Mouse (Mus musculus) frontal cortex, postnatal 25 days (tissue): ENCODE measurements at regions not wholly inside any gene's neighbourhood (a gene's known extent, or its start where the extent isn't known, plus 50 kb on each side); places are given as distances from the start of the nearest gene placed in this dataset.
A peak's percentile ranks its signal among the peaks of the same experiment; 100 is the strongest.

Source experiments
- DNase-seq, 2 experiments: peaks; one replicate each; pipeline ENCODE4 v3.0.0; 2022; ENCODE audit warnings: low spot score in 2 of 2

DNA sequence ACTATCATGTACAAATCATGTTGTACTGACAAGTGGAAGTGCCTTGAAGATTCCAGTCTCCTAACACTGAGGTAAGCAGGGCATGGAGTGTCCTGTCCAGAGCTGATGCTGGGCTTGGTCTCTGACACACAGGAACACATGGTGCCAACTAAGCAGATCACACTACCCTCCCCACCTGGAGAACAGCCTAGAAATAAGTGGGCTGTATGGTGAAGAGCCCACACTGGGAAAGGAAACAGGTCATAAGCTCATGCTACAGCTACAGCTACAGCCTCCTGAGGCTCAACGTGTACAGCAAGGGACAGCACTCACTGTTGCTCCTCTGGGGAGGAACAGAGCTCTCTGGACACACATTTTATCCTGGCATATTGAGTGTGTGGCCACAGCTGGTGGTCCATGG lies 89.8 kb upstream of the Atp1a1 start:
- DNase-seq, result no peak

- no peak for DNase-seq
Observed at GRCm38 (mm10) chr3:101691937-101692604, 87.6 kb upstream of the Atp1a1 start.

DNA sequence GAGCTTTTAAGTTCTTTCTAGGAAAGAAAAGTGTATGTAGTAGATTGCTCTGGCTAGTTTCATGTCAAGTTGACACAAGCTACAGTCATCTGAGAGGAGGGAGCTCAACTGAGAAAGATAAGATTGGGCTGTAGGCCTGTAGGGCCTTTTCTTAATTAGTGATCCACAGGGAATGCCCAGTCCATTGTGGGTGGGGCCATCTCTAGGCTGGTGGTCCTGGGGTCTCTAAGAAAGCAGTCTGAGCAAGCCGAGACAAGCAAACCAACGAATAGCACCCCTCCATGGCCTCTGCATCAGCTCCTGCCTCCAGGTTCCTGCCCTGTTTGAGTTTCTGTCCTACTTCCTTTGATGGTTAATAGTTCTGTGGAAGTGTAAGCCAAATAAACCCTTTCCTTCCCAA lies 86.3 kb upstream of the Atp1a1 start:
- DNase-seq, result no peak

- DNase-seq, result no peak
Observed at GRCm38 (mm10) chr3:101690222-101690621, 85.7 kb upstream of the Atp1a1 start.

GRCm38 (mm10) chr3:101685203-101685602 lies 80.7 kb upstream of the Atp1a1 start:
- DNase-seq, result no peak

- DNase-seq, result no peak
Observed at GRCm38 (mm10) chr3:101672943-101673342, 68.5 kb upstream of the Atp1a1 start.

DNA sequence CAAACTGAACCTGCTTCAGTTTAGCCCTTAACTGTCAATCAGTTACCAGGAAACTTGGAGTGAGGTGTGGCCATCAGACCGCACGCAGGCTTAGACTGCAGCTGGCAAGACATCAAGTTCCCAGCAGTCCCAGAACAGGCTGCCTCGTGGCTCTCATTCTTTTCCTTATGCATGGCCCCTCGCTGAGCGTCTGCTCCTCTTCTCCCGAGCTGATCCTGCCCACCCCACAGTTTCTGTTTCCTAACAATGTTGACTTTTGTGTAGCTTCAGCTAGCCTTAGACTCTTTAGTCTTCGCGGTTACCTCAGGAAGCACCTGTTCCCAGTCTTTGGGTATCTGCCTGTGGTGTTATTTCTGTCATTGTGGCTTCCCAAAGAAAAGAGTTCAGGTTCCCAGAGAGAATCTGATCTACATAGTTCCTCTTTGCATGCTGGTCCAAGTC lies 66.1 kb upstream of the Atp1a1 start:
- no peak for DNase-seq

GRCm38 (mm10) chr3:101669743-101670142 lies 65.3 kb upstream of the Atp1a1 start:
- DNase-seq, result no peak

- DNase-seq, result no peak
Observed at GRCm38 (mm10) chr3:101667767-101668387, 63.4 kb upstream of the Atp1a1 start.

- DNase-seq, result no peak
Observed at GRCm38 (mm10) chr3:101667186-101667585, 62.7 kb upstream of the Atp1a1 start.

DNA sequence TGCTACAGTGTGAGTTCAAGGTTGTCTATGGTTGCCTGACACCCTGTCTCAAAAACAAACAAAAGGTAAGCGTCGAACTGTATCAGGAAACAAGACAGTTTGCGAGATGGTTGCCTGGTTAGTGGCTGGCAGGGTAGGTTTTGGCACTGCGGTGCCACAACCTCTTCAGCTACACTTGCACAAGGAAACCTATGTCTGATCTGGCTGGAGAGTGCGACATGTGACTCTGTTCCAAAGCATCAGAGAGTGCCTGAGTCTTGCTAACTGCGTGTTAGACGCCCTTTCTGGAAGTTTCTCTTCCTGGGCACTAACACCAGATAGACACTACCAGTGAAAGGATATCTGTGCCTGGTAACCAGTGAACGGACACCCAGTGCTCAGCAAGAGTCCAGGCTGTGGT lies 62.1 kb upstream of the Atp1a1 start:
- no peak for DNase-seq

GRCm38 (mm10) chr3:101661184-101661992 lies 56.9 kb upstream of the Atp1a1 start:
- no peak for DNase-seq

DNA sequence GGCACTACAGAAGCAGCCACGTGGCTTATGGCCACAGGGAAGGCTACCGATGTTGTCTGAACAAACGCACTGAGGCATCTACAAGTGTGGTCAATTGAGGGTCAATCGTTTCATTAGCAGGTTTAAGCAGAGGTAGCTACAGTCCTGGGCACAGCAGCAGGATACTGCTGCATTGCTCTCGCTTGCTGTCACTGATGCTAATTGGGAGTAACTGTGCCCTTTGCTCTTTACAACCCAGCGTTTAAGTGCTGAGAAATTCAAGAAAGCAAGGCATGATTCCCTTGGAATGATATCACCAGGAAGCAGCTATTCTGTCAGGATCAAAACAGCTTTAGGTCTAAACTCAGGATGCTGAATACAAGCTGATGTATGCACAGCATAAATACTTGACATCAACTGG lies 56.2 kb upstream of the Atp1a1 start:
- DNase-seq, result no peak

DNA sequence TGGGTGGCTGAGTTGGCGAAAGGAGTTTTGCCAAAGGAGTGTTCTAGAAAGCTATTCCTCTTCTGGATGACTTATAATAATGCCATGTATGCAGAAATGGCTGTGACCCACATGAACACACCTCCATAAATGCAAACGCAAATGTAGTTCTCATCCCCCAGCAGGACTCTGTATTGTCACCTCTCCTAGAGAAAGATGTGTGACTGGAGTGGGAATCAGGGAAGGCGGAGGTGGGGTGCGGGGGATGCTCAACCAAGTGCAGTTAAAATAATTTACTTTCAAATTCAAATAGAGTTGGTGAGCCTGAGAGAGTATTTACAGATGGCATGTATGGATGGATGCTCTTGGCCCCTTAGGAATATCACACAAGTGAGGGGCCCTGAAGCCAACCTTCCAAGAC lies 55.7 kb upstream of the Atp1a1 start:
- DNase-seq, result peak in 1 of 2 experiments; percentile 33

DNA sequence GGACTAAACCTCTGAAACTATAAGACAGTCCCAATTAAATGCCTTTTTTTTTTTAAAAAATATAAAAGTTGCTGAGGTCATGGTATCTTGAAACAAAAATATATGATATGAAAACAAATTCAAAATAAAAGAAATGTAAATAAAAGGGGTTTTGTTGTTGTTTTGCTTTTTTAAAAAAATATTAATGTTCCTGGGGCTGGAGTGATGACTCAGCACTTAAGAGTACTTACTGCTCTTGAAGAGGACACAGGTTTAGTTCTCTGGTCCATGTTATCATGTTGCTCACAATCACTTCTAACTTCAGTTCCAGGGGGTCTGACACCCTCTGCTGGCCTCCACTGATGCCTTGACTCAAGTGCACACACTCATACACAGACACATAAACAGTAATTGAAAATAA lies 53.5 kb upstream of the Atp1a1 start:
- DNase-seq, result no peak

GRCm38 (mm10) chr3:101654720-101655119 lies 50.2 kb upstream of the Atp1a1 start:
- DNase-seq, result no peak
